Mouse (Mus musculus) MEL (cell line): Measurements from ENCODE around the gene B3gat3. TPM values are rescaled to one million over a fixed set of nuclear protein-coding genes. Genes with fewer than 3 reads are reported as not detected.
A peak's percentile ranks its signal among the peaks of the same experiment; 100 is the strongest.

Experiments used
- DNase-seq: peaks from one replicate; pipeline ENCODE4 v3.0.0; 2011; ENCODE audit warnings: low read depth, low spot score
- H3K27ac ChIP-seq: 2 replicates; pipeline ENCODE4 v1.5.1; 2012; ENCODE audit warnings: low read depth, mild to moderate bottlenecking, control low read depth, low read length, moderate library complexity; ENCODE audit not compliant: control insufficient read depth
- H3K27me3 ChIP-seq, 2 experiments: fragments of 150-350 bp in 1 of 2; sonication (generic) in 1 of 2; 2 replicates each; pipeline ENCODE4 v1.6.1; 2012; ENCODE audit warnings: low read length in 2 of 2, mild to moderate bottlenecking in 2 of 2, improper control_type of control experiment in 1 of 2, moderate library complexity in 1 of 2; ENCODE audit not compliant: insufficient read depth in 2 of 2, control insufficient read depth in 1 of 2
- H3K36me3 ChIP-seq, 2 experiments: 2 replicates each; pipeline ENCODE4 v1.6.1; 2012 to 2014; ENCODE audit warnings: low read length in 2 of 2, improper control_type of control experiment in 1 of 2, inconsistent platforms in 1 of 2, mild to moderate bottlenecking in 1 of 2; ENCODE audit not compliant: insufficient read depth in 2 of 2, control insufficient read depth in 1 of 2
- H3K4me1 ChIP-seq, 2 experiments: fragments of 150-350 bp in 1 of 2; sonication (generic) in 1 of 2; 2 replicates each; pipeline ENCODE4 v1.6.1; 2012; ENCODE audit warnings: low read length in 2 of 2, improper control_type of control experiment in 1 of 2, mild to moderate bottlenecking in 1 of 2; ENCODE audit not compliant: insufficient read depth in 2 of 2, control insufficient read depth in 1 of 2
- H3K4me3 ChIP-seq, 2 experiments: fragments of 150-350 bp in 1 of 2; sonication (generic) in 1 of 2; 2 replicates each; pipeline ENCODE4 v1.5.1; 2012; ENCODE audit warnings: low read depth in 2 of 2, low read length in 2 of 2, mild to moderate bottlenecking in 2 of 2, moderate library complexity in 2 of 2, control low read depth in 1 of 2, improper control_type of control experiment in 1 of 2; ENCODE audit not compliant: control insufficient read depth in 1 of 2, insufficient read depth in 1 of 2
- H3K79me2 ChIP-seq: 2 replicates; pipeline ENCODE4 v1.6.1; 2012; ENCODE audit warnings: mild to moderate bottlenecking, low read length, moderate library complexity; ENCODE audit not compliant: control insufficient read depth, poor library complexity, insufficient read depth
- H3K9ac ChIP-seq: 2 replicates; pipeline ENCODE4 v1.6.1; 2012; ENCODE audit warnings: low read depth, mild to moderate bottlenecking, control low read depth, low read length, moderate library complexity; ENCODE audit not compliant: control insufficient read depth, poor library complexity, severe bottlenecking
- H3K9me3 ChIP-seq: fragments of 150-350 bp; sonication (generic); replicated peaks from 2 replicates; pipeline ENCODE4 v1.6.1; 2012; ENCODE audit warnings: mild to moderate bottlenecking, low read length, improper control_type of control experiment, moderate library complexity; ENCODE audit not compliant: insufficient read depth
- BHLHE40 ChIP-seq: IDR thresholded peaks from 2 replicates; pipeline ENCODE4 v1.6.1; 2012; ENCODE audit warnings: low read depth, mild to moderate bottlenecking, inconsistent platforms, low read length, improper control_type of control experiment, borderline replicate concordance
- CHD1 ChIP-seq: IDR thresholded peaks from 2 replicates; pipeline ENCODE4 v1.6.1; 2012; ENCODE audit warnings: low read depth, mild to moderate bottlenecking, inconsistent platforms, low read length, improper control_type of control experiment
- ELF1 ChIP-seq: IDR thresholded peaks from 2 replicates; pipeline ENCODE4 v1.6.1; 2014; ENCODE audit warnings: low read depth, mild to moderate bottlenecking, inconsistent platforms, low read length, improper control_type of control experiment, moderate library complexity
- EP300 ChIP-seq, 2 experiments: IDR thresholded peaks; 2 replicates each; pipeline ENCODE4 v1.6.1; 2011; ENCODE audit warnings: improper control_type of control experiment in 2 of 2, low read length in 2 of 2, low read depth in 1 of 2, mild to moderate bottlenecking in 1 of 2
- ETS1 ChIP-seq: IDR thresholded peaks from 2 replicates; pipeline ENCODE4 v1.6.1; 2012; ENCODE audit warnings: low read depth, mild to moderate bottlenecking, inconsistent platforms, low read length, improper control_type of control experiment, moderate library complexity
- GABPA ChIP-seq: IDR thresholded peaks from 2 replicates; pipeline ENCODE4 v1.6.1; 2012; ENCODE audit warnings: low read depth, mild to moderate bottlenecking, inconsistent platforms, low read length, improper control_type of control experiment, moderate library complexity
- HCFC1 ChIP-seq: IDR thresholded peaks from 2 replicates; pipeline ENCODE4 v1.6.1; 2012; ENCODE audit warnings: low read depth, mild to moderate bottlenecking, inconsistent platforms, low read length, improper control_type of control experiment, moderate library complexity
- JUND ChIP-seq: IDR thresholded peaks from 2 replicates; pipeline ENCODE4 v1.6.1; 2011; ENCODE audit warnings: low read depth, mild to moderate bottlenecking, improper control_type of control experiment, low read length
- KAT2A ChIP-seq: conservative IDR thresholded peaks from 2 replicates; pipeline ENCODE4 v1.6.1; 2012; ENCODE audit warnings: low read depth, low read length, improper control_type of control experiment, inconsistent platforms
- MAFK ChIP-seq: IDR thresholded peaks from 2 replicates; pipeline ENCODE4 v1.6.1; 2011; ENCODE audit warnings: low read depth, mild to moderate bottlenecking, low read length, improper control_type of control experiment, borderline replicate concordance
- MAZ ChIP-seq: IDR thresholded peaks from 2 replicates; pipeline ENCODE4 v1.6.1; 2012; ENCODE audit warnings: low read depth, mild to moderate bottlenecking, inconsistent platforms, low read length, improper control_type of control experiment
- MEF2A ChIP-seq: IDR thresholded peaks from 2 replicates; pipeline ENCODE4 v1.6.1; 2014; ENCODE audit warnings: low read depth, mild to moderate bottlenecking, inconsistent platforms, low read length, improper control_type of control experiment; ENCODE audit not compliant: poor library complexity, insufficient replicate concordance, severe bottlenecking; ENCODE audit errors: extremely low read depth
- MXI1 ChIP-seq: IDR thresholded peaks from 2 replicates; pipeline ENCODE4 v1.6.1; 2011; ENCODE audit warnings: mild to moderate bottlenecking, low read depth, low read length, improper control_type of control experiment
- MYC ChIP-seq: IDR thresholded peaks from 2 replicates; pipeline ENCODE4 v1.6.1; 2011; ENCODE audit warnings: low read depth, mild to moderate bottlenecking, low read length, improper control_type of control experiment, moderate library complexity
- NELFE ChIP-seq: IDR thresholded peaks from 2 replicates; pipeline ENCODE4 v1.6.1; 2011; ENCODE audit warnings: low read depth, low read length, improper control_type of control experiment
- POLR2A ChIP-seq, 2 experiments: IDR thresholded peaks; 2 replicates each; pipeline ENCODE4 v1.6.1; 2011 to 2012; ENCODE audit warnings: low read length in 2 of 2, mild to moderate bottlenecking in 2 of 2, control low read depth in 1 of 2, improper control_type of control experiment in 1 of 2, low read depth in 1 of 2, moderate library complexity in 1 of 2; ENCODE audit not compliant: control insufficient read depth in 1 of 2, insufficient read depth in 1 of 2, poor library complexity in 1 of 2
- POLR2AphosphoS2 ChIP-seq: IDR thresholded peaks from 2 replicates; pipeline ENCODE4 v1.6.1; 2011; ENCODE audit warnings: low read length, improper control_type of control experiment
- POLR2AphosphoS5 ChIP-seq: IDR thresholded peaks from 2 replicates; pipeline ENCODE4 v1.6.1; 2012; ENCODE audit warnings: low read depth, borderline replicate concordance, mild to moderate bottlenecking, inconsistent platforms, low read length, moderate library complexity, mixed read lengths
- RAD21 ChIP-seq: IDR thresholded peaks from 2 replicates; pipeline ENCODE4 v1.6.1; 2011; ENCODE audit warnings: mild to moderate bottlenecking, low read depth, low read length, improper control_type of control experiment
- RCOR1 ChIP-seq: IDR thresholded peaks from 2 replicates; pipeline ENCODE4 v1.6.1; 2012; ENCODE audit warnings: low read depth, mild to moderate bottlenecking, inconsistent platforms, low read length, improper control_type of control experiment
- SIN3A ChIP-seq: IDR thresholded peaks from 2 replicates; pipeline ENCODE4 v1.6.1; 2012; ENCODE audit warnings: low read length, improper control_type of control experiment, inconsistent platforms
- SMC3 ChIP-seq: IDR thresholded peaks from 2 replicates; pipeline ENCODE4 v1.6.1; 2011; ENCODE audit warnings: low read depth, low read length, improper control_type of control experiment
- TCF12 ChIP-seq: IDR thresholded peaks from 2 replicates; pipeline ENCODE4 v1.6.1; 2014; ENCODE audit warnings: low read depth, mild to moderate bottlenecking, inconsistent platforms, low read length, improper control_type of control experiment, moderate library complexity
- UBTF ChIP-seq: IDR thresholded peaks from 2 replicates; pipeline ENCODE4 v1.6.1; 2012; ENCODE audit warnings: low read depth, mild to moderate bottlenecking, inconsistent platforms, low read length, improper control_type of control experiment, moderate library complexity, borderline replicate concordance; ENCODE audit not compliant: insufficient read depth
- USF2 ChIP-seq, 2 experiments: IDR thresholded peaks; 2 replicates each; pipeline ENCODE4 v1.6.1; 2011 to 2012; ENCODE audit warnings: improper control_type of control experiment in 2 of 2, low read length in 2 of 2, borderline replicate concordance in 1 of 2, inconsistent platforms in 1 of 2, low read depth in 1 of 2, mild to moderate bottlenecking in 1 of 2; ENCODE audit not compliant: insufficient read depth in 1 of 2
- ZC3H11A ChIP-seq: IDR thresholded peaks from 2 replicates; pipeline ENCODE4 v1.6.1; 2012; ENCODE audit warnings: low read depth, mild to moderate bottlenecking, inconsistent platforms, low read length, improper control_type of control experiment
- ZKSCAN1 ChIP-seq: IDR thresholded peaks from 2 replicates; pipeline ENCODE4 v1.6.1; 2012; ENCODE audit warnings: low read depth, mild to moderate bottlenecking, inconsistent platforms, low read length, improper control_type of control experiment, moderate library complexity
- ZMIZ1 ChIP-seq: IDR thresholded peaks from 2 replicates; pipeline ENCODE4 v1.6.1; 2012; ENCODE audit warnings: low read depth, mild to moderate bottlenecking, inconsistent platforms, low read length, improper control_type of control experiment, moderate library complexity
- ZNF384 ChIP-seq: IDR thresholded peaks from 2 replicates; pipeline ENCODE4 v1.6.1; 2012; ENCODE audit warnings: low read depth, mild to moderate bottlenecking, inconsistent platforms, low read length, improper control_type of control experiment
- polyA plus RNA-seq, 2 experiments: library from polyadenylated mRNA; stranded (reverse) in 1 of 2; unstranded in 1 of 2; fragments of >175 nt in 1 of 2; fragments of >200 nt in 1 of 2; gene quantifications; 2 replicates each; pipeline versions ENCODE4 v1.2.1 to v1.2.4; 2012; ENCODE audit warnings: low replicate concordance in 2 of 2, low read depth in 1 of 2; ENCODE audit not compliant: insufficient read length in 2 of 2, insufficient read depth in 1 of 2, missing spikeins in 1 of 2
- total RNA-seq: library from RNA; depleted of rRNA; stranded (reverse); fragments of 300-350 nt; gene quantifications from 2 replicates; pipeline ENCODE4 v1.2.3, GENCODE M21; 2012

The B3gat3 gene
- total and polyA plus RNA-seq, 3 experiments, result 26.2 to 35.4 TPM; not detected in 1

DNA sequence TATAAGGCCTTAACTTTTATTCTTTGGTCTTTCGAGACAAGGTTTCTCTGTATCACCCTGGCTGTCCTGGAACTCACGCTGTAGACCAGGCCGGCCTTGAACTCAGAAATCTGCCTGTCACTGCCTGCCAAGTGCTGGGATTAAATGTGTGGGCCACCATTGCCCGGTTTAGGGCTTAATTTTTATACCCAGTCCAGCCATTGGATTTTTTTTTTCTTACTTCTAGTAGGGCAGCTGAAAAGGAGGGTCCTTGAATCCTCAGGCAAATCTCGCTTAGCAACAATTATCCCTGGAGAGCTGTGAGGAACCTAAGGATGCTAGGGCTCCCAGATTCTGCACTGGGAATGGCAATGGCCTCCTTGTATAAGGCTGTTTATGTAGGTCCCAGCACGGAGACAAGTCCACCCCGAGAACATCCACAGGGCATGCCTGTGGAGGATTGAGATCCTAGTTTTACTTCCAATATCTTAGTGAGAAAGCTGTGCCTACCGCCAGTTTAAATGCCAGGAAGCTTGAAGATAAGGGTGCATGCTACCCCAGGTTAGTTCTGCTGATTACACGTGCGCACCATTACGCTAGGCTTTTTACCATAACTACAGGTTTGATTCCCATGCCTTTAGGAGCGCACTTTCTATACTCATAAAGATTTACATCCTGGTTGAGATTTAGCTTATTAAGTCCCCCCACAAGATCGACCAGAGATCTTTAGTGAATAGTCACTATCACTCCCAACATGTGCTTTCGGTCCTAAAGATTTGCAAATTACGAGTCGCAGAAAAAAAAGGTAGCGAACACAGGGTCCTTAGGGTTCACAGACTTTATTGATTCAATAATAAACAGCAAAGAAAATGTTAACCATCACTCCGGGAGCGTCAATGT lies 32.4 kb upstream of the B3gat3 start (continued):
- TF ChIP-seq BHLHE40, result peak; percentile 80
- TF ChIP-seq TCF12, result no peak
- no peak for TF ChIP-seq GABPA
- TF ChIP-seq JUND, result no peak
- TF ChIP-seq POLR2AphosphoS5, result 0 out of 2 replicates have a peak, but pooled peaks have one; percentile 1
- peak; percentile 61; the same call in 1 of the 2 replicates for TF ChIP-seq ETS1
- no peak for TF ChIP-seq ZC3H11A
- TF ChIP-seq SIN3A, result peak; percentile 84

DNA sequence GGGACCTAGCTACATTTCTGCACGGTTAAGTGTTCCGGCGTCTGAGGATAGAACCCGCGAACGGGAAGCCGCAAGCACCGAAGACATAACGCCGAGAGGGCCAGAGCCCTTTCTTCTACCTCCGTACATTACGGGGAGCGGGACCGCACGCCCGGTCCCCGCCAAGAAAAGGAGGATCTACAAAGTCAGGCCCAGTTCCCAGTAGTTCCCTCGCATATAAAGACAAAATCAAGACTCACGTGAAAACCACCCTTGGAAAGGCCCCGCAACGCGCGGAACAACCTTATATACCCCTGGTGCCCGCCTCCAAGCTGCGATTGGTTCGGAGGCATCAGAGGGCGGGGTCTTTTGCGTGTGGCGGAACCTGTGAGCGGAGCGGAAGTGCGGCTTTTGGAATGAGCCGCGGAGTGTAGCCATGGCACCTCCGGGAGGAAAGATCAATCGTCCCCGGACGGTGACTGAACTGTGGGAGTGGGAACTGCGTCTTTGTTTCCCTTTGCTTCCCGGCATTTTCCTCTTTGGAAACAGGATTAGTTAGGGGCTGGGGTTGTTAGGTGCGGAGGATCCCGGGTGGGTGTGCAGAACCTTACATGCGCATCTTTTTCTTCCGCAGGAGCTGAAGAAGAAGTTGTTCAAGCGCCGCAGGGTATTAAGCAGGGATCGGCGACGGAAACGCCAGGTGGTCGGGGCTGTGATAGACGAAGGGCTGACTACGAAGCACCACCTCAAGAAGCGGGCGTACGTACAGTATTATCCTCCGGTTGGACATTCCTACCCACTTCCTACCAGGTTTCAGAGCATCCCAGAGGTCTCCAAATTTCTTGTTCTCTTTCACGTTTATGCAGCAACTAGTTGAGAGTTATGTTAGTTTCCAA lies 31.4 kb upstream of the B3gat3 start, which contains the start of the genes 1810009A15Rik and Gm49416:
1810009A15Rik (plus strand) TSS at position 343 of the 875 bp plus-strand sequence.
Gm49416 (plus strand) TSS at position 416 of the 875 bp plus-strand sequence.
- H3K4me3 ChIP-seq, result peak within 1 kb of the TSS; percentile 75 to 85
- peak; percentile 98 for DNase-seq
- H3K4me1 ChIP-seq, result peaks cover 0 to 13% of the 10 kb centered on the region in 2 experiments; a peak in 1 of 4 replicates
- no peaks in the 10 kb centered on the region for H3K9me3 ChIP-seq
- H3K27ac ChIP-seq, result peak within 1 kb of the TSS; percentile 91
- peaks cover 0 to 32% of the 10 kb centered on the region in 2 experiments; a peak in 2 of 4 replicates for H3K36me3 ChIP-seq
- H3K9ac ChIP-seq, result peak within 1 kb of the TSS; percentile 94
- H3K79me2 ChIP-seq, result peaks cover 35% of the 10 kb centered on the region
- H3K27me3 ChIP-seq, result no peaks in the 10 kb centered on the region
- peak; percentile 58 for TF ChIP-seq MYC
- TF ChIP-seq POLR2AphosphoS5, result peak; percentile 78; the same call in 1 of the 2 replicates
- no peak for TF ChIP-seq GABPA
- no peak for TF ChIP-seq MEF2A
- peak; percentile 76 for TF ChIP-seq TCF12
- no peak for TF ChIP-seq USF2 (IDR thresholded peaks at IDR 0.05; ENCODE audit: borderline replicate concordance in 1 of 2, insufficient read depth in 1 of 2, low read depth in 1 of 2, low read length in 2 of 2)
- TF ChIP-seq SMC3, result no peak
- peak; percentile 95 for TF ChIP-seq ZMIZ1
- no peak for TF ChIP-seq ZNF384
- TF ChIP-seq HCFC1, result peak; percentile 89
- peak; percentile 58; the same call in 1 of the 2 replicates for TF ChIP-seq KAT2A
- TF ChIP-seq ZC3H11A, result no peak
- TF ChIP-seq UBTF, result no peak
- TF ChIP-seq ELF1, result peak; percentile 91
- TF ChIP-seq RCOR1, result no peak
- TF ChIP-seq CHD1, result no peak
- TF ChIP-seq POLR2AphosphoS2, result peak; percentile 69; the same call in 1 of the 2 replicates
- TF ChIP-seq MAFK, result no peak
- no peak for TF ChIP-seq EP300 (IDR thresholded peaks at IDR 0.05; ENCODE audit: low read depth in 1 of 2, low read length in 2 of 2)
- TF ChIP-seq POLR2A (IDR thresholded peaks at IDR 0.05; ENCODE audit: control insufficient read depth in 1 of 2, insufficient read depth in 1 of 2, low read depth in 1 of 2, low read length in 2 of 2, poor library complexity in 1 of 2), result peak; percentile 85 to 99; a peak in 3 of 4 replicates
- no peak for TF ChIP-seq MAZ
- TF ChIP-seq NELFE, result peak; percentile 99
- TF ChIP-seq RAD21, result no peak
- peak; percentile 83; the same call in 1 of the 2 replicates for TF ChIP-seq BHLHE40
- TF ChIP-seq ZKSCAN1, result no peak
- TF ChIP-seq ETS1, result no peak
- TF ChIP-seq MXI1, result peak; percentile 75
